Mouse (Mus musculus): ENCODE data around the gene Pitpnc1.

Pitpnc1 gene

GRCm38 (mm10) chr11:107321819-107322218, 148.7 kb downstream of the Pitpnc1 start:
- POLR2A ChIA-PET = interaction anchor here in 3 of 4 experiments (0.5 to 1.6 kb wide), 9 partner anchors 11 to 289 kb away, joined by 3 to 4 read pairs (median 3); partner anchors contain the start of gene Psmd12 (in 1 of the 3)
- CTCF ChIA-PET = interaction anchor here (0.7 to 2.0 kb wide), 9 partner anchors 11 to 594 kb away, joined by 3 to 5 read pairs (median 4); no protein-coding TSS in a partner anchor

GRCm38 (mm10) chr11:107319861-107320260, 150.6 kb downstream of the Pitpnc1 start:
- POLR2A ChIA-PET = interaction anchor here (0.5 to 2.5 kb wide), 26 partner anchors 9 to 166 kb away, joined by 3 to 13 read pairs (median 4); partner anchors contain the start of gene Psmd12 (in 2 of the 4)

GRCm38 (mm10) chr11:107317653-107318281, 152.7 kb downstream of the Pitpnc1 start:
- ChIA-PET POLR2A (no interaction called here), CTCF (interaction anchor here in 1 of 4 experiments (0.6 kb wide), 1 partner anchor 23 kb away, joined by 8 read pairs; no protein-coding TSS in a partner anchor)

More at GRCm38 (mm10) chr11:107319861-107320260, 150.6 kb downstream of the Pitpnc1 start:
- CTCF ChIA-PET = interaction anchor here in 2 of 4 experiments (0.8 to 1.5 kb wide), 8 partner anchors 9 to 142 kb away, joined by 3 to 6 read pairs (median 3); no protein-coding TSS in a partner anchor

GRCm38 (mm10) chr11:107315475-107315874, 155.0 kb downstream of the Pitpnc1 start:
- POLR2A ChIA-PET = interaction anchor here in 2 of 4 experiments (0.5 to 1.6 kb wide), 7 partner anchors 17 to 148 kb away, joined by 3 to 5 read pairs (median 3); no protein-coding TSS in a partner anchor
- CTCF ChIA-PET = interaction anchor here in 1 of 4 experiments (0.6 to 1.2 kb wide), 3 partner anchors 29 to 156 kb away, joined by 3 to 4 read pairs (median 4); no protein-coding TSS in a partner anchor

GRCm38 (mm10) chr11:107310338-107311121, 160.0 kb downstream of the Pitpnc1 start:
- CTCF ChIA-PET = interaction anchor here in 2 of 4 experiments (0.6 to 1.3 kb wide), 5 partner anchors 9 to 160 kb away, joined by 3 to 5 read pairs (median 3); partner anchors contain the start of gene Pitpnc1 (in 1 of the 2)
- POLR2A ChIA-PET = interaction anchor here (0.5 to 2.2 kb wide), 30 partner anchors 9 to 236 kb away, joined by 3 to 13 read pairs (median 4); no protein-coding TSS in a partner anchor

- ChIA-PET CTCF (interaction anchor here in 3 of 4 experiments (0.7 to 1.0 kb wide), 3 partner anchors 26 to 1258 kb away, joined by 6 to 7 read pairs (median 6); no protein-coding TSS in a partner anchor), POLR2A (interaction anchor here in 2 of 4 experiments (0.6 to 1.2 kb wide), 4 partner anchors 13 to 156 kb away, joined by 3 to 9 read pairs (median 4); no protein-coding TSS in a partner anchor)
These were observed 164.3 kb downstream of the Pitpnc1 start for GRCm38 (mm10) chr11:107306170-107306569.

GRCm38 (mm10) chr11:107302141-107302540, 168.4 kb downstream of the Pitpnc1 start:
- ChIA-PET POLR2A (interaction anchor here (0.6 to 2.3 kb wide), 6 partner anchors 9 to 167 kb away, joined by 3 to 8 read pairs (median 3); no protein-coding TSS in a partner anchor), CTCF (interaction anchor here in 2 of 4 experiments (0.7 to 1.4 kb wide), 2 partner anchors 26 to 641 kb away, joined by 3 read pairs; no protein-coding TSS in a partner anchor)

- ChIA-PET CTCF (interaction anchor here in 3 of 4 experiments (0.6 to 1.0 kb wide), 7 partner anchors 10 to 177 kb away, joined by 3 to 6 read pairs (median 4); partner anchors contain the start of gene Pitpnc1 (in 1 of the 3)), POLR2A (interaction anchor here in 2 of 4 experiments (0.6 to 2.3 kb wide), 4 partner anchors 10 to 20 kb away, joined by 4 to 8 read pairs (median 4); no protein-coding TSS in a partner anchor)
These were observed 170.3 kb downstream of the Pitpnc1 start for GRCm38 (mm10) chr11:107300235-107300634.

- ChIA-PET CTCF (interaction anchor here in 3 of 4 experiments (0.7 to 1.1 kb wide), 7 partner anchors 11 to 177 kb away, joined by 3 to 6 read pairs (median 4); partner anchors contain the start of gene Pitpnc1 (in 1 of the 3)), POLR2A (interaction anchor here in 2 of 4 experiments (0.6 to 1.0 kb wide), 5 partner anchors 11 to 630 kb away, joined by 3 to 6 read pairs (median 4); partner anchors contain the start of gene Helz (in 1 of the 2))
These were observed 170.9 kb downstream of the Pitpnc1 start for GRCm38 (mm10) chr11:107299511-107300120.

- CTCF ChIA-PET = interaction anchor here in 1 of 4 experiments (0.6 kb wide), 1 partner anchor 94 kb away, joined by 4 read pairs; no protein-coding TSS in a partner anchor
- POLR2A ChIA-PET = interaction anchor here in 1 of 4 experiments (3.6 kb wide), 1 partner anchor 15 kb away, joined by 10 read pairs; no protein-coding TSS in a partner anchor
These were observed 174.3 kb downstream of the Pitpnc1 start for GRCm38 (mm10) chr11:107296176-107296575.

- POLR2A ChIA-PET = interaction anchor here in 3 of 4 experiments (0.5 to 1.9 kb wide), 4 partner anchors 11 to 42 kb away, joined by 3 to 7 read pairs (median 5); no protein-coding TSS in a partner anchor
These were observed 178.5 kb downstream of the Pitpnc1 start for GRCm38 (mm10) chr11:107292036-107292435.

GRCm38 (mm10) chr11:107288186-107288563, 182.3 kb downstream of the Pitpnc1 start:
- ChIA-PET CTCF (interaction anchor here (0.6 to 1.1 kb wide), 5 partner anchors 10 to 181 kb away, joined by 3 to 5 read pairs (median 3); no protein-coding TSS in a partner anchor), POLR2A (interaction anchor here in 2 of 4 experiments (1.3 to 1.9 kb wide), 4 partner anchors 133 to 258 kb away, joined by 3 to 4 read pairs (median 3); no protein-coding TSS in a partner anchor)

More at GRCm38 (mm10) chr11:107292036-107292435, 178.5 kb downstream of the Pitpnc1 start:
- CTCF ChIA-PET = no interaction called here

GRCm38 (mm10) chr11:107287215-107288185, 183.0 kb downstream of the Pitpnc1 start:
- ChIA-PET CTCF (interaction anchor here in 3 of 4 experiments (0.5 to 1.7 kb wide), 11 partner anchors 9 to 182 kb away, joined by 3 to 8 read pairs (median 4); no protein-coding TSS in a partner anchor), POLR2A (interaction anchor here in 3 of 4 experiments (0.6 to 1.5 kb wide), 7 partner anchors 11 to 183 kb away, joined by 3 read pairs; partner anchors contain the start of gene Pitpnc1 (in 1 of the 3))

- ChIA-PET POLR2A (interaction anchor here in 3 of 4 experiments (0.5 to 1.8 kb wide), 7 partner anchors 12 to 96 kb away, joined by 3 to 5 read pairs (median 4); partner anchors contain the start of gene Nol11 (in 1 of the 3)), CTCF (interaction anchor here (0.6 to 1.8 kb wide), 6 partner anchors 9 to 188 kb away, joined by 3 to 8 read pairs (median 5); no protein-coding TSS in a partner anchor)
These were observed 184.8 kb downstream of the Pitpnc1 start for GRCm38 (mm10) chr11:107285731-107286130.

GRCm38 (mm10) chr11:107283632-107284031, 186.9 kb downstream of the Pitpnc1 start:
- CTCF ChIA-PET = interaction anchor here in 2 of 4 experiments (0.6 kb wide), 2 partner anchors 131 to 349 kb away, joined by 3 to 10 read pairs; no protein-coding TSS in a partner anchor
- POLR2A ChIA-PET = interaction anchor here in 2 of 4 experiments (0.6 to 1.7 kb wide), 4 partner anchors 11 to 287 kb away, joined by 3 read pairs; no protein-coding TSS in a partner anchor
